Mouse (Mus musculus) heart, postnatal 0 days (tissue): ENCODE data around the gene Dennd6a.

Experiments
- CTCF ChIP-seq: IDR thresholded peaks from 2 replicates; pipeline ENCODE4 v1.5.1; 2016; ENCODE audit warnings: antibody characterized with exemption, control low read depth, low read depth
- EP300 ChIP-seq: IDR thresholded peaks from 2 replicates; pipeline ENCODE4 v1.6.1; 2016; ENCODE audit warnings: antibody characterized with exemption, low read depth

GRCm38 (mm10) chr14:26558536-26558935, 15.1 kb upstream of the Dennd6a start:
- TF ChIP-seq CTCF (no peak), EP300 (no peak)
